Mouse (Mus musculus) gastrocnemius, postnatal 36 days (tissue): ENCODE data around the gene Fuca1. TPM values are rescaled to one million over a fixed set of nuclear protein-coding genes. Genes with fewer than 3 reads are reported as not detected.

Experiments used
- DNase-seq, 2 experiments: peaks; one replicate each; pipeline ENCODE4 v3.0.0; 2022
- intact Hi-C: fragments of 180-260 bp; cut with DNase I; formaldehyde crosslinking; loops from one replicate; pipeline ENCODE4 v1.15.1; 2025
- total RNA-seq, 2 experiments: library from RNA; stranded (reverse); gene quantifications; 2 replicates each; pipeline ENCODE4 v1.2.3; 2021

The Fuca1 gene
- total RNA-seq, 2 experiments from 2014 or later = 16.4 to 18.7 TPM

DNA sequence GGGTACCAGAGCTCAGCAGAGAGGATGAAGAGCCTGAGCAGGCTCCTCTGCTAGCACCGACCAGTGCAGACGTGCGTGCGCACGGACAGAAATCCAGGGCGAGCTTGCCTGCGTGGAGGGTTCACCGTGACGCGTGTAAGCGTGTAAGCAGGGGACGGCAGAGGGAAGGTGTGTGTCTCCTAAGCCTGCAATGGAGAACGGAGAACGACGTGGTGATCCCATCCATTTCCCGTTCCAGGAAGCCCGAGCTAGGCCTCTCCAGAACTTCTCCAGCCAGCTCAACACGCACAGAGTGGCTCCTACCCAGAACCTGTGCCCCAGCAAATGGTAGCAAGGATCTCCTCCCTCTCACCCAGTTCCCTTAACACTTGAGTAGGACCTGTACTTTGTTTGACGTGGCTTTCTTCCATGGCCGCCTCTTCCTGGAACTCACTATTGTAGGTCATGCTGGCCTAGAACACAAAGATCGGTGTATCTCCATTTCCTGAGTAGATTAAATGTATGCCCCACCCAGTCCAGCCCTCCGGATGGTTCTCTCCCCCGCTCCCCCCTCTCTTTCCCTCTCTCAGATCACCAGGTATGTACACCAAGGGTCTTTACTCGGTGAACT is 32.0 kb upstream of the Fuca1 start:
- intact Hi-C loops = loop anchor here (5.0 kb wide), 1 partner anchor 44 kb away; no protein-coding TSS in a partner anchor

GRCm38 (mm10) chr4:135889146-135889883 is 31.2 kb upstream of the Fuca1 start:
- DNase-seq = peak in 1 of 2 experiments; percentile 1
- intact Hi-C loops = loop anchor here (5.0 kb wide), 1 partner anchor 43 kb away; no protein-coding TSS in a partner anchor

More for the DNA sequence above, 32.0 kb upstream of the Fuca1 start:
- DNase-seq = no peak

DNA sequence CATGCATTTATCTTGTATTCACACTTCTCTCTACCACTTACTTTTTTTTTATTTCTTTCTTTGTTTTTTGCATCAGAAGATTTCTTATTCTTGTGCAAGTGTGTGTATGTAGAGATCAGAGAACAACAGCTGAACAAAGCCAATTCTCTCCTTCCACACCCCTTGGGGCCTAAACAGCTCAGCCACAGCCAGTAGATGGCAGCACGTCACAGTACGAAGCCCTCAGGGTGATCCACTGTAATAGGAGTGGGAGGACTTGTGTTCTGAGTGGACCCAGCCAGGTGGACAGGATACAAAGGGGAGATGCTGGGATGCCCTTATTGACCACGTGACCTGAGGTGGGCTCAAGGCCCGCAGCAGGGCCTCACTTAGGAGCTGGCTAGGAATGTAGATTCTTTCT is 30.7 kb upstream of the Fuca1 start:
- intact Hi-C loops = loop anchor here (5.0 kb wide), 1 partner anchor 42 kb away; no protein-coding TSS in a partner anchor
- peak; percentile 53 to 70 for DNase-seq

GRCm38 (mm10) chr4:135891539-135891938 is 29.0 kb upstream of the Fuca1 start:
- DNase-seq = no peak
- intact Hi-C loops = no loop called here

DNA sequence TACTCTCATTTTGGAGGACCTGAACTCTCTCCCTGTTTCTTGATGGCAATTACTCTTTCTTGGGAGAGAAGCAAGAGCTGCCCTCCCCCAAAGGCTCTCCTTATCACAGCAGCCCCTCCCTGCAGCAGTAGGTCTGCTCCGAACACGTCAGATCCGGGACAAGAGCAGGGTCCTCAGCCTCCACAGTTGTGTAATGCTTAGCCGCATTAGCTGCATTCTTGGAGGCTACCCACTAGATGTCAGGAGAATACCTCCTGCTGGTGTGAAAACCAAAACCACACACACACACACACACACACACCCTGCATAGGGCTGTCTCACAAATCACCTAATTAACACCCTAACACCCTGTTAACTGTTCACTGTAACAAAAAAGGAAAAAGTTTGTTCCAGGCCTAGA is 27.7 kb upstream of the Fuca1 start:
- no peak for DNase-seq
- intact Hi-C loops = no loop called here

DNA sequence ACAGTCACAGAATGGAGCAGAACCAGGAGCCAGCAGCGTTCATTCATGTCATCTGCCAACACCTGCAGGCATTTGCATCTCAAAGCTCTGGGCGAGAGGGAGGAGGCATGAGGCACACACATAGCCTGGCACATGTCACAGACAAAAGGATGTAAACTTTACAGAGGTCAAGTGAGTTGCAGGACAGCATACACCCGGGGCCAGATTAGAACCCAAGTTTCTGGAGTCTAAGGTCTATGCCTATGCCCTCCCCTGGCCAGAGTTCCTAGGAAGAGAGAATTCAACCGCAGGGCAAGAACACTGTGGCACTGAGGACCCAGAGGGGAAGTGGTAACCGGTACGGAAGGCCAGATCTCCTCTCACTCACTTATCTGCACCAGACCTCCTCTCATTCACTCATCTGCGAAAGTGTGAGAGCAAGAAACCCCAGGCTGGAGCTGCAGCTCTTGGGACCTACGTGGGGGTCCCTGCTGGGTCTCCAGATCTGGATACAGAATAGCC is 25.4 kb upstream of the Fuca1 start, which contains the start of gene Cnr2:
Gene Cnr2 (plus strand): TSS at position 324 of the 501 bp plus-strand sequence.
- intact Hi-C loops = no loop called here

DNA sequence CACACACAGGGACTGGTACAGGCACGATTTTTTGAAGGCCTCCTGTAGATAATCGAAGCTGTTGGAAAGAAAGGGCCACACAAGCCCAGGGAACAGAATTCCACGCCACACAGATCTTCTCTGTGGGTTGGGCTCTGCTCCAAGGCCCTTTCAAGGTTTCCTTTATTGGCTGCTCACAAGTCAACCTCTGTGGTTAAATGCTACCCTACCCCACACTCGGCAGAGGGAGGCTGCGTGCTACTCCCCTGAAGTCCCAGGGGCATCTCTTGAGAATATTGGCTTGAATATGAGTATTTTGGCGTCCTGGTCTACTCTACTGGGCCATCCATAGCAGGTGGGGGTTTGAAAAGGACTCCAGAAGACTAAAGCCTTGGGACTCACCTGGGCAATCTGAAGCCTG is 24.4 kb upstream of the Fuca1 start:
- DNase-seq = no peak
- intact Hi-C loops = no loop called here

More for the DNA sequence above, 25.4 kb upstream of the Fuca1 start, which contains the start of gene Cnr2:
- DNase-seq = no peak

DNA sequence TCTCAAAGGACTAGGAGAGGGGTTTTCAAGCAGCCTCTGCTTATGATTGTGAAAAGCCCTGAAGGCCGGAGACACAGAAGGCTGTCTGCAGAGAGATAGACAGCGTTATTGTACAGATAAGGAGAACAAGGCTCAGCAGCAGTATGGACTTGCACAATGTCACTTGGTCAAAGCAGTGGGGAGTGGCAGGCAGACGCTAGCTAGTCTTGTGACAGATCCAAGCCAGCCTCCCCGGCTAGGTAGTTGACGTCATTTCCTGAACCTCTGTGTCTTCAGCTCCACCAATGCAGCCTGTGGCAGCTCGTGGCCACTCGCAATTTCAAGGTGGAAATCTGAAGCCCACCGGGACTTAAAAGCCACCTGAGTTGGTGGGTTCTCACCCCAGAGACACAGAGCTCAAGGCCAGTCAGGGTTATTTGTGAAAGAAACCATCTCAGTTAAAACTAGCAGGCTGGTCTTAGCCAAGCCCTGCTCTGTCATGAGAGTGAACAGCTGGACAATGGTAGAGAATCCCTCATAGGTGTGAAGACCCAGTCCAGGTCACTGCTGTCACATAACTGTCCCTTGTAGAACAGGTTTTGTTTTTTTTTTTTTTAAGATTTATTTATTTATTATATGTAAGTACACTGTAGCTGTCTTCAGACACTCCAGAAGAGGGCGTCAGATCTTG is 22.0 kb upstream of the Fuca1 start:
- intact Hi-C loops = no loop called here
- DNase-seq = no peak

DNA sequence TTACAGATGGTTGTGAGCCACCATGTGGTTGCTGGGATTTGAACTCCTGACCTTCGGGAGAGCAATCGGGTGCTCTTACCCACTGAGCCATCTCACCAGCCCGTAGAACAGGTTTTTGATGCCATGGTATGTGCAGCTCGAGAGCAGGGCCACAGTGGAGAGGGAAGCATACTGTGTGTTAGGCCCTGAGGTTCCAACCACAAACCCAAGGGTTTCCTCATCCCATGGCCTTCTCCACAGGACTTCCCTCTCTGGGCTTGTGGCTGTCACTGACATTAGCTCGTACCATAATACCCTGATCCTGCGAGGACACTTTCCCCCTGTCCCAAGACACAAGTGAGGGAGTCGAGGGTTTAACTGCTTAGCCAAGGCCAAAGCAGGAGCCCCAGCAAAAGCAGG is 21.5 kb upstream of the Fuca1 start:
- DNase-seq = no peak
- intact Hi-C loops = no loop called here

- intact Hi-C loops = no loop called here
- no peak for DNase-seq
Observed at GRCm38 (mm10) chr4:135900008-135900407, 20.5 kb upstream of the Fuca1 start.

DNA sequence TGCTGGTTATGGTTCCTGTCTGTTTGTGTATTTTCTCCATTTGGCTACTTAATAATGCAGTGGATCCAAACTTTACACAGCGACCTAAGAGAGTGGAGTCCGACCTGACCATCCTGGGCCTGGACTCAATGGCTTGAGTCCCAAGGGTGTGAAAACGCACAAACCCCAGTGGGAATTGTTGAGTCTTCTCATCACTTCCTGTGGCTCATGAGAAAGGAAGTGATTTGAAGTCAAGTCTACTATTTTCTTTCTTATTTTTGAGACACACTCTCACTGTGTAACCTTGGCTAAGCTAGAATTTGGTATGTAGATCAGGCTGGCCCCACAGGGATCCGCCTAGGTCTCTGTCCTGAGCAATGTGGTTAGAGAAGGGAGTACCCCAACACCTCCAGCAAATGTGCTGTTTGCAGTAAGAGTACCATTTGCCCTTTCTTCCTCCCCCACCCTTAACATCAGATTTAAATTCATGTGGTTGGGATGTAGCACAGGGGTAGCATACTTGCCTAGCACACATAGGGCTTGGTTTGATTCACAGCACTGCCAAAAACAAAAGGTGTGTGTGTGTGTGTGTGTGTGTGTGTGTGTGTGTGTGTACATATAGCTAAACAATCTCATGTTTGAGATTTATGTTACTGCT is 17.8 kb upstream of the Fuca1 start:
- intact Hi-C loops = no loop called here
- DNase-seq = no peak

DNA sequence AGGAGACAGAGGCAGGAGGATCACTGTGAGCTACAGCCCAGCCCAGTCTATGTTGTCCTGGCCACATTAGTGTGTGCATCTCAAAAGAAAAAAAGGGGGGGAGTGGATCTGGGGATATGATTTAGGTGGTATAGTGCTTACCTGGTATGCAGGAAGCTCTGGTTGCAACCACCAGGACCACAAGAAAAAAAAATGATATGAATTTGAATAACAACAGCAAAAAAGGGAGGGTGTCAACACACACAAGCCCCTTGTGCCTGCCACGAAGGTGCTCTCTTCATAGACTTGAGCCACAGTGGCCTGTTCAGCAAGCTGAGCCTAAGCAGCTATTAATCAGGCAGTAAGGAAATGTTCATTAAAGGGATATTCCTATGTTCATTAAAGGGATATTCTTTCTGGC is 15.7 kb upstream of the Fuca1 start:
- intact Hi-C loops = no loop called here
- no peak for DNase-seq

- no peak for DNase-seq
- intact Hi-C loops = no loop called here
Observed at GRCm38 (mm10) chr4:135906633-135907032, 13.9 kb upstream of the Fuca1 start.

DNA sequence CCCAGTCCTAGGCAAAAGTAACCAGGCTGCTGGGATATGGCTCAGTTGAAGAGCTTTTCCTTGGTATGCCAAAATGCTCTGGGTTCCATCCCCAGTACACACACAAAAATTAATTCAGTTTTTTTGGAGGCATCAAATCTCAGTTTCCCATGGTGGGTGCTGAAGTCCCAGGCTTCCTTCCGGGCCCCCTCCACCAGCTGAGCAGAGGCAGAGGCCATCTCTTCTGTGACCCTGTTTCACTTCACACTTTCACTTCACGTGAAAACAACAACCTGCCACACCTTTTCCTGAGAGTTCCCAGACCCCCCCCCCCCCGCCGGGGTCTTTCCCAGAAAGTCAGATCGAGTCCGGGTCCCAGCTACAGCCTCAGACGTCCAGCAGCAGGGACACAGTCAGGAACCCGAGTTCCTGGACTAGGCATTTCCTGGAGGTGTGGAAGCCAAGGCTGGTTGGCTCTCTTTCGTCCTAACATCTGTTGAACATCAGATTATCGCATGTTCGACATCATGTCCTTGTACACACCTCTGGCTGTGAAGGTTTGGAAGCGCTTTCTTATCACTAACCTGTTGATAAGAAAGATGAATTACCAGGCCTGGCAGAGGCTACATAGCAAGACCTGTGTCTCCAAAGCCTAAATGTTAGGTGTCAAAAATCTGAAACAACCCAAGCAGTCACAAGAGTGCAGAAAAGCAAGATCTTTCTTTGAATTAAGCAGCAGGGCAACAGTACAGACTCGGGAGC is 11.0 kb upstream of the Fuca1 start:
- DNase-seq = no peak
- intact Hi-C loops = no loop called here

DNA sequence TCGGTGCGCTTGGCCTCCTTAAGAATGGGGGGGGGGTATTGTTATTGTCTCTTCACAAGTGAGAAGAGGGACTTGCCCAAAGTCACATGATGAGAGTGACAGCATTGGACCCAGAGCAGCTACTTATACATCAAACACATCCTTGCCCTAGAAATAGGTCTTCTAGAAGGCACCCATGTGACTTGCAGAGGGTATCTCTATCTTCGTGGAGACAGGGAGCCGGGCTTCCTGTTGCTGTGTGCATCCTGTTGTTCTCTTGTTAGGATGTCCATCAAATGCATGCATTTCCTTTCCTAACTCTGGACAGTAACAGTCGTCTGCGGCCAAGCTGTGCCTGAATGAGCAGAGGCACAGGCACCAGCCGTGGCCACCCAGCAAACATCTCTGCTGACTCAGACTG is 9.0 kb upstream of the Fuca1 start:
- intact Hi-C loops = no loop called here
- DNase-seq = no peak

DNA sequence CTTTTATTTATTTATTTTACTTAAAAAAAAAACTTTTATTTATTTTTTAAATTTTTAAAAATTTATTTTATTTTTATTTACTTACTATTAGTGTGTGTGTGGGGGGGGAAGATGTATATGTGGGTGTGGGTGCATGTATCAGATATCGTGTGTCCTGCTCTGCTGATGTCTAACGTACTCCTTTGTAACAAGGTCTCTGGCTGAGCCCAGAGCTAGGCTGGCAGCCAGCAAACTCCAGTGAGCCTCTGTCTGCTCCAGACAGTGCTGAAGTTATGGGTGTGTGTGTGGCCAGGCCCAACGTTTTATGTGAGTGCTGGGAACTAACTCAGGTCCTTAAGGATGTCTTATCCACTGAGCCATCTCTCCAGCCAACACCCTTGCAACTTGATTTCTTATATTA is 8.4 kb upstream of the Fuca1 start:
- DNase-seq = no peak
- intact Hi-C loops = no loop called here

GRCm38 (mm10) chr4:135912835-135913234 is 7.7 kb upstream of the Fuca1 start:
- DNase-seq = no peak

DNA sequence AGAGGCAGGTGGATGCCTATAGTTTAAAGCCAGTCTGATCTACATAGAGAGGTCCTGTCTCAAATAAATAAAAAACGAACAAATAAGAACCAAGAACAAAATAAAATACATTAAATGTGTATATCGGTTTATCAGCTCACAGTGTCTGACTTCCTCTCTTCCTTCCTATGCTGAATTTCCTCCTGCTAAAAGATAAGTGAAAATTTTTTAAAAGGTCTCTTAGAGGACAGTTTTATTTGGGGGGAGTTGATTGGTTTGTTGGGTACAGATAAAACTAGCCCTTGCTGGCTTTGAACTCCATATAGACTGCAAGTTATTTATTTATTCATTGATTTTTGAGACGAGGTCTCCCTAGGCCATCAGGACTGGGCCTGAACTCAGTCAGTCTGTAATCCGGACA is 7.1 kb upstream of the Fuca1 start:
- intact Hi-C loops = no loop called here

More at GRCm38 (mm10) chr4:135912835-135913234, 7.7 kb upstream of the Fuca1 start:
- intact Hi-C loops = no loop called here

DNA sequence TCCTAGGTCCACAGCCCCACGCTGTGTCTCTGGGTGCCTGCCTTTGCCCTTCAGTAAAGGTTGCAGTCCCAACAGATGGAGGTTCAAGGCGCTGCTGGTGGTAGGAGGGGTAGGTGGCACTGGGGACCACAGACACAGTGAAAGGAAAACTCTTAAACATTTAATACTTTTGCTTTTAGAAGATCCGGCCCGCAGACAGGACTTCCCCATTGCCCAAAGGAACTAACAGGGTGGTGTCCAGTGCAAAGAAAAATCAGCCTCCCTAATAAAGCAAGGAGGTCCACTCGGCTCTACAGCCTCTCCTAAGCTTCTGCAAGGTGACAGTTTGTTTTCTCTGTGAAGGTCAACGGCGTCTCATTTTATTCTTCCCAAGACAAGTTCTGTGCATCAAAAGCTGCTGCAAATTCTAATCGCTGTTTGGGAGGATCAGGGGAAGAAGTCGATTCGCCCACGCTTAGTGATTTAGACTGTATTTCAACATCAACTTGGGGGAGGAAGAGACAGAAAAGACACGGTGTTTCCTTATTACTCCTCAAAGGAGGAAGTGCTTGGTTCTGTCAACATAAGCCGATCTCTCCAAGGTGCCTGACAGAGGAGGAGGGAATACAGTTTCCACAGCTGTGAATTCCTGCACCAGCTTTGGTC is 1.8 kb upstream of the Fuca1 start:
- intact Hi-C loops = no loop called here
- DNase-seq = no peak

More for the DNA sequence above, 7.1 kb upstream of the Fuca1 start:
- no peak for DNase-seq

DNA sequence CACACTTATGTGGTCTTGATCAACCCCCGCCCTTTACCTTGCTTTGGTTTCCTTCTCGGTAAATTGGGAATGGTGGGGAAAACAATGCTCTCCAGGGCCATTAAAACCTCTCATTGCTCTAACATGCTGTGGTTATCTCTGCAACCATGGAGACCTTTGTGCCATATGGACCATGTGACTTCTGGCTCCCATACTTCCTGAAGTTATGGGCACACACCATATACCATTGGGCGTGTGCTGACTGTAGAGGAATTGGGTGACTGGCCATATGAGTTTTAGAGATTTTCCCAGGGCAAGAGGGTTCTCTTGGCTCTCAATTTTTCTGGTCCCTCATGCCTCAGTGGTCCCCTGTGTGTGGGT is 1.3 kb upstream of the Fuca1 start:
- intact Hi-C loops = no loop called here
- no peak for DNase-seq
